Mouse (Mus musculus): ENCODE measurements at regions not wholly inside any gene's neighbourhood (a gene's known extent, or its start where the extent isn't known, plus 50 kb on each side); places are given as distances from the start of the nearest gene placed in this dataset.
"Not testable (repeated sequence)": the region's sequence is repeated elsewhere in the genome, so short reads cannot be mapped to it uniquely, and the experiment has no call there.

GRCm38 (mm10) chr4:131435222-131435621, 402.9 kb downstream of the Ptpru start:
- no peaks in the 10 kb centered on the region for H3K4me1 ChIP-seq (ENCODE audit: control insufficient read depth, insufficient read depth, low read length)
- TF ChIP-seq POLR2A (IDR thresholded peaks at IDR 0.05; ENCODE audit: borderline replicate concordance, low read depth, low read length) (no peak), CTCF (IDR thresholded peaks at IDR 0.05; ENCODE audit: low read depth, low read length) (no peak)
- no peak overlapping the region for H3K4me3 ChIP-seq (ENCODE audit: insufficient read depth, low read length)
- no peak overlapping the region for H3K27ac ChIP-seq (ENCODE audit: insufficient read depth, low read depth, low read length)

GRCm38 (mm10) chr4:131438403-131438802, 399.7 kb downstream of the Ptpru start:
- Histone ChIP-seq H3K27ac (ENCODE audit: insufficient read depth, low read depth, low read length) (no peak overlapping the region), H3K4me3 (ENCODE audit: insufficient read depth, low read length) (no peak overlapping the region), H3K4me1 (ENCODE audit: control insufficient read depth, insufficient read depth, low read length) (no peaks in the 10 kb centered on the region)
- TF ChIP-seq CTCF (IDR thresholded peaks at IDR 0.05; ENCODE audit: low read depth, low read length) (no peak), POLR2A (IDR thresholded peaks at IDR 0.05; ENCODE audit: borderline replicate concordance, low read depth, low read length) (no peak)

GRCm38 (mm10) chr4:131438883-131439282, 399.2 kb downstream of the Ptpru start:
- H3K27ac ChIP-seq (ENCODE audit: insufficient read depth, low read depth, low read length): no peak overlapping the region
- TF ChIP-seq CTCF (IDR thresholded peaks at IDR 0.05; ENCODE audit: low read depth, low read length) (no peak), POLR2A (IDR thresholded peaks at IDR 0.05; ENCODE audit: borderline replicate concordance, low read depth, low read length) (no peak)
- H3K4me3 ChIP-seq (ENCODE audit: insufficient read depth, low read length): no peak overlapping the region
- H3K4me1 ChIP-seq (ENCODE audit: control insufficient read depth, insufficient read depth, low read length): no peaks in the 10 kb centered on the region

GRCm38 (mm10) chr4:131440845-131441244, 397.2 kb downstream of the Ptpru start:
- Histone ChIP-seq H3K27ac (ENCODE audit: insufficient read depth, low read depth, low read length) (no peak overlapping the region), H3K4me3 (ENCODE audit: insufficient read depth, low read length) (no peak overlapping the region), H3K4me1 (ENCODE audit: control insufficient read depth, insufficient read depth, low read length) (no peaks in the 10 kb centered on the region)
- TF ChIP-seq CTCF (IDR thresholded peaks at IDR 0.05; ENCODE audit: low read depth, low read length) (no peak), POLR2A (IDR thresholded peaks at IDR 0.05; ENCODE audit: borderline replicate concordance, low read depth, low read length) (no peak)

GRCm38 (mm10) chr4:131443518-131443917, 394.6 kb downstream of the Ptpru start:
- Histone ChIP-seq H3K27ac (ENCODE audit: insufficient read depth, low read depth, low read length) (no peak overlapping the region), H3K4me1 (ENCODE audit: control insufficient read depth, insufficient read depth, low read length) (no peaks in the 10 kb centered on the region), H3K4me3 (ENCODE audit: insufficient read depth, low read length) (no peak overlapping the region)
- TF ChIP-seq CTCF (IDR thresholded peaks at IDR 0.05; ENCODE audit: low read depth, low read length) (no peak), POLR2A (IDR thresholded peaks at IDR 0.05; ENCODE audit: borderline replicate concordance, low read depth, low read length) (no peak)

- H3K4me3 ChIP-seq (ENCODE audit: insufficient read depth, low read length); H3K4me1 ChIP-seq (ENCODE audit: control insufficient read depth, insufficient read depth, low read length); H3K27ac ChIP-seq (ENCODE audit: insufficient read depth, low read depth, low read length): not testable (repeated sequence)
Measured at GRCm38 (mm10) chr4:131450296-131450695, 387.8 kb downstream of the Ptpru start.

GRCm38 (mm10) chr4:131457551-131457950, 380.5 kb downstream of the Ptpru start:
- Histone ChIP-seq H3K4me3 (ENCODE audit: insufficient read depth, low read length) (no peak overlapping the region), H3K4me1 (ENCODE audit: control insufficient read depth, insufficient read depth, low read length) (no peaks in the 10 kb centered on the region), H3K27ac (ENCODE audit: insufficient read depth, low read depth, low read length) (no peak overlapping the region)
- TF ChIP-seq POLR2A (IDR thresholded peaks at IDR 0.05; ENCODE audit: borderline replicate concordance, low read depth, low read length): no peak
- no peak for TF ChIP-seq CTCF (IDR thresholded peaks at IDR 0.05; ENCODE audit: low read depth, low read length)

GRCm38 (mm10) chr4:131459746-131460145, 378.3 kb downstream of the Ptpru start:
- TF ChIP-seq POLR2A (IDR thresholded peaks at IDR 0.05; ENCODE audit: borderline replicate concordance, low read depth, low read length): no peak
- no peak for TF ChIP-seq CTCF (IDR thresholded peaks at IDR 0.05; ENCODE audit: low read depth, low read length)
- Histone ChIP-seq H3K27ac (ENCODE audit: insufficient read depth, low read depth, low read length) (no peak overlapping the region), H3K4me1 (ENCODE audit: control insufficient read depth, insufficient read depth, low read length) (no peaks in the 10 kb centered on the region), H3K4me3 (ENCODE audit: insufficient read depth, low read length) (no peak overlapping the region)

- no peaks in the 10 kb centered on the region for H3K4me1 ChIP-seq (ENCODE audit: control insufficient read depth, insufficient read depth, low read length)
- H3K27ac ChIP-seq (ENCODE audit: insufficient read depth, low read depth, low read length): no peak overlapping the region
- no peak overlapping the region for H3K4me3 ChIP-seq (ENCODE audit: insufficient read depth, low read length)
- no peak for TF ChIP-seq POLR2A (IDR thresholded peaks at IDR 0.05; ENCODE audit: borderline replicate concordance, low read depth, low read length)
- no peak for TF ChIP-seq CTCF (IDR thresholded peaks at IDR 0.05; ENCODE audit: low read depth, low read length)
Measured at GRCm38 (mm10) chr4:131461312-131461711, 376.8 kb downstream of the Ptpru start.

- Histone ChIP-seq H3K4me3 (ENCODE audit: insufficient read depth, low read length) (no peak overlapping the region), H3K4me1 (ENCODE audit: control insufficient read depth, insufficient read depth, low read length) (no peaks in the 10 kb centered on the region), H3K27ac (ENCODE audit: insufficient read depth, low read depth, low read length) (no peak overlapping the region)
- TF ChIP-seq CTCF (IDR thresholded peaks at IDR 0.05; ENCODE audit: low read depth, low read length) (no peak), POLR2A (IDR thresholded peaks at IDR 0.05; ENCODE audit: borderline replicate concordance, low read depth, low read length) (no peak)
Measured at GRCm38 (mm10) chr4:131461728-131462127, 376.4 kb downstream of the Ptpru start.

- Histone ChIP-seq H3K4me3 (ENCODE audit: insufficient read depth, low read length) (no peak overlapping the region), H3K27ac (ENCODE audit: insufficient read depth, low read depth, low read length) (no peak overlapping the region), H3K4me1 (ENCODE audit: control insufficient read depth, insufficient read depth, low read length) (no peaks in the 10 kb centered on the region)
- TF ChIP-seq POLR2A (IDR thresholded peaks at IDR 0.05; ENCODE audit: borderline replicate concordance, low read depth, low read length): no peak
Measured at GRCm38 (mm10) chr4:131475023-131475422, 363.1 kb downstream of the Ptpru start.

All from bone marrow macrophage, adult 2 months (primary cell).